Mouse (Mus musculus): ENCODE measurements around the gene Naa10. TPM values are rescaled to one million over a fixed set of nuclear protein-coding genes. Genes with fewer than 3 reads are reported as not detected.

Naa10 gene
- polyA plus RNA-seq, 1 experiment: 87.9 TPM

GRCm38 (mm10) chrX:73891551-73892152 lies 30.1 kb downstream of the Naa10 start, which contains the start of gene Avpr2:
Gene Avpr2 (plus strand): TSS chrX:73892102.
- Histone ChIP-seq H3K4me1 (ENCODE audit: control insufficient read depth, insufficient read depth, low read length) (no peaks in the 10 kb centered on the region), H3K4me3 (ENCODE audit: low read depth, low read length) (no peak within 1 kb of the TSS), H3K36me3 (ENCODE audit: control insufficient read depth, insufficient read depth, low read length, poor library complexity, severe bottlenecking) (no peaks in the 10 kb centered on the region), H3K9me3 (replicated peaks; ENCODE audit: control insufficient read depth, insufficient read depth, low read length, poor library complexity, severe bottlenecking) (no peaks in the 10 kb centered on the region), H3K27me3 (ENCODE audit: control insufficient read depth, insufficient read depth, low read length, poor library complexity, severe bottlenecking) (no peaks in the 10 kb centered on the region), H3K27ac (ENCODE audit: insufficient read depth, low read length) (no peak within 1 kb of the TSS), H3K9ac (ENCODE audit: low read depth, poor library complexity, severe bottlenecking) (no peak within 1 kb of the TSS)
- TF ChIP-seq EP300 (IDR thresholded peaks at IDR 0.05; ENCODE audit: insufficient read depth, low read depth, low read length): no peak
- no peak for TF ChIP-seq POLR2A (IDR thresholded peaks at IDR 0.05; ENCODE audit: insufficient read depth, low read length)
- TF ChIP-seq CTCF (IDR thresholded peaks at IDR 0.05; ENCODE audit: low read depth, low read length): no peak

GRCm38 (mm10) chrX:73881463-73881862 lies 40.3 kb downstream of the Naa10 start:
- no peak overlapping the region for H3K9ac ChIP-seq (ENCODE audit: low read depth, poor library complexity, severe bottlenecking)
- peak overlapping the region; percentile 97; the same call in 1 of the 2 replicates for H3K4me3 ChIP-seq (ENCODE audit: low read depth, low read length)
- H3K9me3 ChIP-seq (replicated peaks; ENCODE audit: control insufficient read depth, insufficient read depth, low read length, poor library complexity, severe bottlenecking): no peaks in the 10 kb centered on the region
- H3K27me3 ChIP-seq (ENCODE audit: control insufficient read depth, insufficient read depth, low read length, poor library complexity, severe bottlenecking): no peaks in the 10 kb centered on the region
- no peak overlapping the region for H3K27ac ChIP-seq (ENCODE audit: insufficient read depth, low read length)
- no peak for TF ChIP-seq CTCF (IDR thresholded peaks at IDR 0.05; ENCODE audit: low read depth, low read length)
- no peaks in the 10 kb centered on the region for H3K36me3 ChIP-seq (ENCODE audit: control insufficient read depth, insufficient read depth, low read length, poor library complexity, severe bottlenecking)
- H3K4me1 ChIP-seq (ENCODE audit: control insufficient read depth, insufficient read depth, low read length): no peaks in the 10 kb centered on the region

- no peaks in the 10 kb centered on the region for H3K9me3 ChIP-seq (replicated peaks; ENCODE audit: control insufficient read depth, insufficient read depth, low read length, poor library complexity, severe bottlenecking)
- TF ChIP-seq CTCF (IDR thresholded peaks at IDR 0.05; ENCODE audit: low read depth, low read length) (no peak), POLR2A (IDR thresholded peaks at IDR 0.05; ENCODE audit: insufficient read depth, low read length) (no peak), EP300 (IDR thresholded peaks at IDR 0.05; ENCODE audit: insufficient read depth, low read depth, low read length) (no peak)
Observed at GRCm38 (mm10) chrX:73881036-73881427, 40.7 kb downstream of the Naa10 start.

GRCm38 (mm10) chrX:73880194-73881035 lies 41.3 kb downstream of the Naa10 start:
- peak overlapping the region; percentile 21 for H3K9ac ChIP-seq (ENCODE audit: low read depth, poor library complexity, severe bottlenecking)
- no peaks in the 10 kb centered on the region for H3K9me3 ChIP-seq (replicated peaks; ENCODE audit: control insufficient read depth, insufficient read depth, low read length, poor library complexity, severe bottlenecking)

More at GRCm38 (mm10) chrX:73881036-73881427, 40.7 kb downstream of the Naa10 start:
- Histone ChIP-seq H3K27ac (ENCODE audit: insufficient read depth, low read length) (no peak overlapping the region), H3K4me3 (ENCODE audit: low read depth, low read length) (peak overlapping the region; percentile 97), H3K27me3 (ENCODE audit: control insufficient read depth, insufficient read depth, low read length, poor library complexity, severe bottlenecking) (no peaks in the 10 kb centered on the region), H3K36me3 (ENCODE audit: control insufficient read depth, insufficient read depth, low read length, poor library complexity, severe bottlenecking) (no peaks in the 10 kb centered on the region), H3K9ac (ENCODE audit: low read depth, poor library complexity, severe bottlenecking) (peak overlapping the region; percentile 21), H3K4me1 (ENCODE audit: control insufficient read depth, insufficient read depth, low read length) (no peaks in the 10 kb centered on the region)

GRCm38 (mm10) chrX:73877014-73877413 lies 44.7 kb downstream of the Naa10 start:
- TF ChIP-seq POLR2A (IDR thresholded peaks at IDR 0.05; ENCODE audit: insufficient read depth, low read length) (no peak), EP300 (IDR thresholded peaks at IDR 0.05; ENCODE audit: insufficient read depth, low read depth, low read length) (no peak), CTCF (IDR thresholded peaks at IDR 0.05; ENCODE audit: low read depth, low read length) (no peak)
- Histone ChIP-seq H3K36me3 (ENCODE audit: control insufficient read depth, insufficient read depth, low read length, poor library complexity, severe bottlenecking) (no peaks in the 10 kb centered on the region), H3K4me1 (ENCODE audit: control insufficient read depth, insufficient read depth, low read length) (no peaks in the 10 kb centered on the region), H3K9me3 (replicated peaks; ENCODE audit: control insufficient read depth, insufficient read depth, low read length, poor library complexity, severe bottlenecking) (no peaks in the 10 kb centered on the region), H3K27me3 (ENCODE audit: control insufficient read depth, insufficient read depth, low read length, poor library complexity, severe bottlenecking) (no peaks in the 10 kb centered on the region), H3K9ac (ENCODE audit: low read depth, poor library complexity, severe bottlenecking) (no peak overlapping the region), H3K4me3 (ENCODE audit: low read depth, low read length) (no peak overlapping the region), H3K27ac (ENCODE audit: insufficient read depth, low read length) (no peak overlapping the region)

More at GRCm38 (mm10) chrX:73880194-73881035, 41.3 kb downstream of the Naa10 start:
- H3K4me3 ChIP-seq (ENCODE audit: low read depth, low read length): peak overlapping the region; percentile 97
- H3K27ac ChIP-seq (ENCODE audit: insufficient read depth, low read length): no peak overlapping the region
- H3K36me3 ChIP-seq (ENCODE audit: control insufficient read depth, insufficient read depth, low read length, poor library complexity, severe bottlenecking): no peaks in the 10 kb centered on the region
- no peaks in the 10 kb centered on the region for H3K27me3 ChIP-seq (ENCODE audit: control insufficient read depth, insufficient read depth, low read length, poor library complexity, severe bottlenecking)
- TF ChIP-seq EP300 (IDR thresholded peaks at IDR 0.05; ENCODE audit: insufficient read depth, low read depth, low read length) (no peak), CTCF (IDR thresholded peaks at IDR 0.05; ENCODE audit: low read depth, low read length) (no peak), POLR2A (IDR thresholded peaks at IDR 0.05; ENCODE audit: insufficient read depth, low read length) (no peak)
- no peaks in the 10 kb centered on the region for H3K4me1 ChIP-seq (ENCODE audit: control insufficient read depth, insufficient read depth, low read length)

- no peaks in the 10 kb centered on the region for H3K4me1 ChIP-seq (ENCODE audit: control insufficient read depth, insufficient read depth, low read length)
- H3K27ac ChIP-seq (ENCODE audit: insufficient read depth, low read length): no peak overlapping the region
- no peaks in the 10 kb centered on the region for H3K27me3 ChIP-seq (ENCODE audit: control insufficient read depth, insufficient read depth, low read length, poor library complexity, severe bottlenecking)
- no peak for TF ChIP-seq POLR2A (IDR thresholded peaks at IDR 0.05; ENCODE audit: insufficient read depth, low read length)
- no peak for TF ChIP-seq CTCF (IDR thresholded peaks at IDR 0.05; ENCODE audit: low read depth, low read length)
- no peak for TF ChIP-seq EP300 (IDR thresholded peaks at IDR 0.05; ENCODE audit: insufficient read depth, low read depth, low read length)
- no peak overlapping the region for H3K9ac ChIP-seq (ENCODE audit: low read depth, poor library complexity, severe bottlenecking)
- H3K4me3 ChIP-seq (ENCODE audit: low read depth, low read length): no peak overlapping the region
- no peaks in the 10 kb centered on the region for H3K36me3 ChIP-seq (ENCODE audit: control insufficient read depth, insufficient read depth, low read length, poor library complexity, severe bottlenecking)
- H3K9me3 ChIP-seq (replicated peaks; ENCODE audit: control insufficient read depth, insufficient read depth, low read length, poor library complexity, severe bottlenecking): no peaks in the 10 kb centered on the region
Observed at GRCm38 (mm10) chrX:73875881-73876280, 45.9 kb downstream of the Naa10 start.

Data from ES-Bruce4 (cell line).